Mouse (Mus musculus): Measurements from ENCODE around the gene Plpp6.

- TF ChIP-seq POLR2A (IDR thresholded peaks at IDR 0.05; ENCODE audit: extremely low read depth, insufficient read depth, low read length) (no peak), CTCF (IDR thresholded peaks at IDR 0.05; ENCODE audit: extremely low read depth, insufficient read depth, low read length) (no peak)
These were observed 36.4 kb upstream of the Plpp6 start for GRCm38 (mm10) chr19:28927396-28927795.

Measured in cortical plate, adult 2 months (tissue).